Mouse (Mus musculus): ENCODE data around the gene Rbm34.

GRCm38 (mm10) chr8:126961516-126961915 lies 9.4 kb downstream of the Rbm34 start:
- TF ChIP-seq CTCF (IDR thresholded peaks at IDR 0.05; ENCODE audit: low read depth, low read length) (no peak), POLR2A (IDR thresholded peaks at IDR 0.05; ENCODE audit: insufficient read depth, low read length) (no peak), EP300 (IDR thresholded peaks at IDR 0.05; ENCODE audit: insufficient read depth, low read depth, low read length) (no peak)

Measured in ES-Bruce4 (cell line).